Mouse (Mus musculus) bone marrow, adult 2 months (tissue): ENCODE measurements at regions not wholly inside any gene's neighbourhood (a gene's known extent, or its start where the extent isn't known, plus 50 kb on each side); places are given as distances from the start of the nearest gene placed in this dataset.

Source experiments
- CTCF ChIP-seq: fragments of 200-500 bp; IDR thresholded peaks from 2 replicates; pipeline ENCODE4 v1.5.1; 2011; ENCODE audit warnings: low read length, control low read depth; ENCODE audit not compliant: control insufficient read depth, insufficient read depth
- POLR2A ChIP-seq: fragments of 200-500 bp; IDR thresholded peaks from 2 replicates; pipeline ENCODE4 v1.6.1; 2011; ENCODE audit warnings: low read depth, mild to moderate bottlenecking, control low read depth, low read length, borderline replicate concordance; ENCODE audit not compliant: control insufficient read depth

DNA sequence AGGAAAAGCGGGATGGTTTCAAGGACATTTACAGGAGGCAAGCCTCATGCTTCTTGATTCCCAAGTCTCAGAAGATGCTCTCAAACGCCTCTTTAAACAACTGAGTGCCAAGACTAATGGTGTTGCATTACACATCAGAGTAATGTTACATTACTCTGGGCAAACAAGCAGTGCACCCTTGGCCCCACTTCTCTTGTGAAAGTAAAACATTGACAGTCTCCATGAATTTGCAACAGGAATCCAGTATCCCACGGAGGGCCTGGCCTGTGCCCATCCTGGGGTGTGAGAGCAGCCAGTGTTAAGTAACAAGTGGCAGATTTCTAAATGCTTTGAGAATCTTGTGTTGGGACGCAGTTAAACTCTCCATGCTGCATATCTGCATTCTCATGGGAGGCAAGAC, 194.3 kb upstream of the Adra1b start:
- no peak for TF ChIP-seq CTCF
- no peak for TF ChIP-seq POLR2A
